Mouse (Mus musculus) bone marrow macrophage, adult 2 months (primary cell): ENCODE results near the gene Stpg3.

ENCODE experiments used
- CTCF ChIP-seq: IDR thresholded peaks from 2 replicates; pipeline ENCODE4 v1.5.1; 2012; ENCODE audit warnings: low read depth, mild to moderate bottlenecking, low read length, moderate library complexity
- POLR2A ChIP-seq: IDR thresholded peaks from 2 replicates; pipeline ENCODE4 v1.6.1; 2012; ENCODE audit warnings: mild to moderate bottlenecking, low read depth, low read length, borderline replicate concordance

GRCm38 (mm10) chr2:25262795-25263622, 48.6 kb upstream of the Stpg3 start:
- TF ChIP-seq CTCF, result no peak
- TF ChIP-seq POLR2A, result no peak
